Mouse (Mus musculus): ENCODE results near the gene Abhd8.

- TF ChIP-seq CTCF (conservative IDR thresholded peaks at IDR 0.05; ENCODE audit: low read length) (no peak), POU5F1 (IDR thresholded peaks at IDR 0.05; ENCODE audit: borderline replicate concordance, low read length) (no peak)
These were observed 6.5 kb downstream of the Abhd8 start for GRCm38 (mm10) chr8:71456906-71457305.
